ENCODE assay signal across 17 mouse cellular contexts in the genomic region with DNA sequence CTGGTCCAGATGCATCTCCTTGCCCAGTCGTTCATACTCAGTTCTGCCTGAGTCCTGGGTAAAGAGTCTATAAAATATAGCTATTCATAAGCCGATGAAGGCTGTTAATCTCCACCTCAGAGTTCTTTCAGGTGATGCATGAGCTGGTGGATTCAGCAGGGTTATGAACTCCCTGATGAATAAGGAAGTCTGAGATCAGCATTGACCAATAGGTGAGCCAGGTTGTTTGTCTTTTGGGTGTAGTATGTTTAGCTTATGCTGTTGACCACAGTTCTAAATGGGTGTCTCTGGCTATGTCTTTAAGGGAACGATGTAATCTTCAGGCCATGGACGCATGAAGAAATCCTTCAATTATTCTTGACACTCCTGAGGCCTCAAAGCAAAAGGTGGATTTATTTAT.
"Had no signal": no experiment of that assay in that cellular context is flagged by ENCODE, and none has a peak within 500 bp of the region (broad histone marks: within the 10 kb centered on the region; RNA-seq: fewer than 3 reads in every experiment).

No protein-coding gene starts in this region.

- H3K36me3 ChIP-seq: lung, embryonic 15.5 days; midbrain, embryonic 13.5 days; midbrain, embryonic 15.5 days; neural tube, embryonic 12.5 days; stomach, embryonic 15.5 days had no signal

- H3K9ac ChIP-seq: liver, embryonic 14.5 days; lung, embryonic 15.5 days; midbrain, embryonic 13.5 days; midbrain, embryonic 15.5 days; neural tube, embryonic 12.5 days; stomach, embryonic 15.5 days had no signal

- H3K4me3 ChIP-seq: lung, embryonic 15.5 days; megakaryocyte, embryonic 14.5 days; midbrain, embryonic 13.5 days; midbrain, embryonic 15.5 days; neural tube, embryonic 12.5 days; stomach, embryonic 15.5 days had no signal

- H3K27me3 ChIP-seq: lung, embryonic 15.5 days; megakaryocyte, embryonic 14.5 days; midbrain, embryonic 13.5 days; midbrain, embryonic 15.5 days; neural tube, embryonic 12.5 days; stomach, embryonic 15.5 days had no signal

- H3K4me2 ChIP-seq: lung, embryonic 15.5 days; midbrain, embryonic 11.5 days; midbrain, embryonic 13.5 days; midbrain, embryonic 15.5 days; neural tube, embryonic 12.5 days; stomach, embryonic 15.5 days had no signal

- DNase-seq: lung, adult 18-20 months; lung, postnatal 14 days; lung, postnatal 36 days; right cerebral cortex, postnatal 14 days; thymus, adult 2 months; thymus, postnatal 25 days; thymus, postnatal 4 days had no signal

- H3K27ac ChIP-seq: liver, embryonic 14.5 days; lung, embryonic 15.5 days; macrophage; midbrain, embryonic 13.5 days; midbrain, embryonic 15.5 days; neural tube, embryonic 12.5 days; stomach, embryonic 15.5 days had no signal

- H3K4me1 ChIP-seq: lung, embryonic 15.5 days; midbrain, embryonic 13.5 days; midbrain, embryonic 15.5 days; neural tube, embryonic 12.5 days; stomach, embryonic 15.5 days had no signal

- H3K9me3 ChIP-seq: lung, embryonic 15.5 days; megakaryocyte, embryonic 14.5 days; midbrain, embryonic 13.5 days; midbrain, embryonic 15.5 days; neural tube, embryonic 12.5 days; stomach, embryonic 15.5 days had no signal

- ATAC-seq: lung, postnatal 0 days; midbrain, embryonic 13.5 days; midbrain, embryonic 15.5 days had no signal
